Mouse (Mus musculus): ENCODE data around the gene Vasp.

Vasp gene

GRCm38 (mm10) chr7:19271238-19272172, at the start of gene Vasp:
TSS of gene Vasp (minus strand) at chr7:19271817.
- DNase-seq (ENCODE audit: low read depth, low spot score): peak; percentile 91

- no peak for DNase-seq (ENCODE audit: low read depth, low spot score)
These were observed 49.0 kb upstream of the Vasp start for GRCm38 (mm10) chr7:19320637-19321036.

- DNase-seq (ENCODE audit: low read depth, low spot score): peak; percentile 95
These were observed 48.3 kb upstream of the Vasp start for GRCm38 (mm10) chr7:19319906-19320305.

GRCm38 (mm10) chr7:19319458-19319857, 47.8 kb upstream of the Vasp start:
- no peak for DNase-seq (ENCODE audit: low read depth, low spot score)

- DNase-seq (ENCODE audit: low read depth, low spot score): no peak
These were observed 47.1 kb upstream of the Vasp start for GRCm38 (mm10) chr7:19318676-19319075.

- no peak for DNase-seq (ENCODE audit: low read depth, low spot score)
These were observed 46.6 kb upstream of the Vasp start for GRCm38 (mm10) chr7:19318201-19318600.

- no peak for DNase-seq (ENCODE audit: low read depth, low spot score)
These were observed 45.0 kb upstream of the Vasp start for GRCm38 (mm10) chr7:19316451-19317161.

- DNase-seq (ENCODE audit: low read depth, low spot score): no peak
These were observed 42.4 kb upstream of the Vasp start for GRCm38 (mm10) chr7:19314033-19314432.

GRCm38 (mm10) chr7:19311991-19312390, 40.4 kb upstream of the Vasp start:
- DNase-seq (ENCODE audit: low read depth, low spot score): no peak

GRCm38 (mm10) chr7:19309884-19310641, 38.4 kb upstream of the Vasp start, which contains the start of gene Fosb:
TSS of gene Fosb (minus strand) at chr7:19310051.
- DNase-seq (ENCODE audit: low read depth, low spot score): peak; percentile 97

- no peak for DNase-seq (ENCODE audit: low read depth, low spot score)
These were observed 37.8 kb upstream of the Vasp start for GRCm38 (mm10) chr7:19309278-19309883.

- peak; percentile 94 for DNase-seq (ENCODE audit: low read depth, low spot score)
These were observed 37.0 kb upstream of the Vasp start for GRCm38 (mm10) chr7:19308454-19309277.

- peak; percentile 89 for DNase-seq (ENCODE audit: low read depth, low spot score)
These were observed 36.3 kb upstream of the Vasp start for GRCm38 (mm10) chr7:19307739-19308453.

- no peak for DNase-seq (ENCODE audit: low read depth, low spot score)
These were observed 35.5 kb upstream of the Vasp start for GRCm38 (mm10) chr7:19306819-19307738.

GRCm38 (mm10) chr7:19305796-19306765, 34.5 kb upstream of the Vasp start:
- DNase-seq (ENCODE audit: low read depth, low spot score): no peak

GRCm38 (mm10) chr7:19305413-19305735, 33.8 kb upstream of the Vasp start:
- no peak for DNase-seq (ENCODE audit: low read depth, low spot score)

- no peak for DNase-seq (ENCODE audit: low read depth, low spot score)
These were observed 33.1 kb upstream of the Vasp start for GRCm38 (mm10) chr7:19304501-19305412.
